Mouse (Mus musculus) gastrocnemius, adult 2 months (tissue): Measurements from ENCODE around the gene Sec11a. TPM values are rescaled to one million over a fixed set of nuclear protein-coding genes. Genes with fewer than 3 reads are reported as not detected.
A peak's percentile ranks its signal among the peaks of the same experiment; 100 is the strongest.
"Not testable (repeated sequence)": the region's sequence is repeated elsewhere in the genome, so short reads cannot be mapped to it uniquely, and the experiment has no call there.

Source experiments
- DNase-seq: peaks from one replicate; pipeline ENCODE4 v3.0.0; 2022
- H3K27ac ChIP-seq: fragments of 200-600 bp; 2 replicates; pipeline ENCODE4 v1.8.1; 2022; ENCODE audit warnings: mild to moderate bottlenecking
- H3K4me3 ChIP-seq: fragments of 200-600 bp; 2 replicates; pipeline ENCODE4 v1.8.1; 2022; ENCODE audit warnings: mild to moderate bottlenecking, moderate library complexity
- CTCF ChIP-seq: fragments of 200-600 bp; IDR thresholded peaks from 2 replicates; pipeline ENCODE4 v1.8.1; 2022; ENCODE audit warnings: antibody characterized with exemption, mild to moderate bottlenecking, moderate library complexity
- intact Hi-C: fragments of 180-260 bp; cut with DNase I; formaldehyde crosslinking; loops from one replicate; pipeline ENCODE4 v1.15.1; 2025
- total RNA-seq, 2 experiments: library from RNA; stranded (reverse); gene quantifications; 2 replicates each; pipeline ENCODE4 v1.2.3; 2021

The Sec11a gene
- total RNA-seq, 2 experiments from 2014 or later, result 21.4 to 31.5 TPM

DNA sequence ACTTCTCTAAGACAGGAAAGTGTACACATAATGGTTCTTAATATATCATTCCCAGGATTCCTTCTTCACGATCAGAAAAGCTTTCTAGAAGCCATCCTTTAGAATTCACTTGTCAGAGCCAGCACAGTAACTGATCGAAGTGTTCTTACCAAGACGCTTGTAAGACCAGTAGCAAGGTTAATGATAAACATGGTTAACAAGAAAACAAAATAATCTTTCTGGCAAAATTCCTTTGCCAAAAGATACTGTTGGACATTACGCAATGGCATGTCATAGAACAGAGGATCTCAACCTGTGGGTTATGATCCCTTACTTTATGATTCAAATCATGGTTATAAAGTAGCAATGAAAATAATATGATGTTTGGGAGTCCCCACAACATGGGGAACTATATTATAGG is 3.9 kb upstream of the Sec11a start:
- no peak for TF ChIP-seq CTCF
- no peak for DNase-seq
- Histone ChIP-seq H3K27ac (no peak overlapping the region), H3K4me3 (no peak overlapping the region)
- intact Hi-C loops, result no loop called here

DNA sequence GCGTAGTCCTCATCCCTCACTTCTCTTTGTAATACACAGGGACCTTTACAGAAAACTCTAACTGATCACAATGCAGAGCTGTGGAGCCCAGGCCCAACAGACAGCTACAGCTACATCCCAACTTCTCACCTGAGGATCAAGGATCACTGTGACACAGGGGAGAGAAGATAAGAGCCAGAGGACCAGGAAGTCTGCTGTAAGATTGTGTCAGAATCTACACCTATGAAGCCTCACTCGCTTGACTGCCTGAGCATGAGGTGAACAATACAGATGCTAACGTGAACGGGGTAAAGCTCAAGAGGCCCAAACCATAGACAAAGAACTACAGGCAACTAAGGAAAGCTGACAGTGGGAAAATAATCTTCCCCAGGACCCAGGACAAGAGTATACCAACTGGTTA is 7.8 kb downstream of the Sec11a start:
- intact Hi-C loops, result no loop called here
- Histone ChIP-seq H3K27ac (no peak overlapping the region), H3K4me3 (no peak overlapping the region)
- TF ChIP-seq CTCF, result no peak
- no peak for DNase-seq

DNA sequence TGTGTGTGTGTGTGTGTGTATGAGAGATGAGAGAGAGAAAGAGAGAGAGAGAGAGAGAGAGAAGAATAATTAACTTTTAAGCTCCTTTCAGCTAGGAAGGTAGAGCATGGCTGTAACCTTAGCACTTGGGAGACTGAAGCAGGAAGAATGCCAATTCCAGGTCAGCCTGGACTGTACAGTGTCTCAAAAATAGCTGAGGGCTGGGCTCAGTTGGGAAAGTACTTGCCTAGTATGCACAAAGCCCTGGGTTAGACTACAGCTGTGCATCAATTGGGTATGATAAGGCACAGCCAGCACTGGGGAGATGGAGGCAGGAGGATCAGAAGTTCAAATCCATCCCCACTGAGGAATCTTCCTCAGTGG is 10.3 kb downstream of the Sec11a start:
- DNase-seq, H3K27ac ChIP-seq, H3K4me3 ChIP-seq, intact Hi-C loops: not testable (repeated sequence)

DNA sequence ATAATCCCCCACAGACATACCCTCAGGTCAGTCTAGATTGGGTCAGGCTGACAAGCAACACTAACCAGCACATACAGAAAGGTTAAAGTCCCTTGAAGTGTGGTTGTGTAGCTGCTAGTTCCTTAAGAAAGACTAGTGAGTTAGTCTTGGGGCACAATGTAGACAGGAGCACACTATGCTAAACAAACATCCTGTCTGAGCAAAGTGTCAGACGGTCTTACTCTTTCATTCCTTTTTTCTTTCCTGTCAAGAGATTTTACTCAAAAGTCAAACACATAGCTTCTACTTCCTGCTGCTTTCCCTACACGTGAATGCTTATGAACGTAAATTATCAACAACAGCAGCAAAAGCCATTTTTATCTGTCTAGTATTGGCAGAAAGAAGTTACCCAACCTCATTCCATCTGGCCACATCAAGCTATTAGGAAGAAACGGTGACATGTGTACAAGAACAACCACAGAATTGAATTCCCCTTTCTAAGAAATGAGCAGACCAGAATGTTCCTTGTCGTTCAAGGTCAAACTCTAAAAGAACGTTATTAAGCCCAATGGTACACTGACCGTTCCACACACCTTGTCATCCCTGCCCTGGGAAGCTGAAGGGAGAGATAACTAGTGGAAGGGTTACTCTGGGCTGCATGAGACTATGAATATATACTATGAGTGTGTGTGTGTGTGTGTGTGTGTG is 10.8 kb downstream of the Sec11a start:
- DNase-seq, intact Hi-C loops, H3K4me3 ChIP-seq: not testable (repeated sequence)
- peak overlapping the region; percentile 46 for H3K27ac ChIP-seq

DNA sequence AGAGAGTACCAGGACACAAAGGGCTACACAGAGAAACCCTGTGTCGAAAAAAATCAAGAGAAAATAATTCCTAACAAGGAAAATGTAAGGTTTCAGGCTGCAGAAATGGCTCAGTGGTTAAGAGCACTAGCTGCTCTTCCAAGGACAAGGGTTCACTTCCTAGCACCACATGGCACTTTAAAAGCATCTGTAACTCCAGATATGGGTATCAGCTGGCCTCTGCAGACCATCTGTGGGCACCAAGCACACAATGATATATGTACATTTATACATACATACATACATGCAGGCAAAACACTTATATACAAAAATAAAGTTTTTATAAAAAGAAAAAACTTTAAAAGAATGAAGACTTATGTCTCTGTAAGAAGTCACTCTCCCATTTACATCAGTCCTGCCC is 11.7 kb downstream of the Sec11a start:
- no peak for DNase-seq
- no peak for TF ChIP-seq CTCF
- H3K27ac ChIP-seq, result no peak overlapping the region
- H3K4me3 ChIP-seq, result no peak overlapping the region
- intact Hi-C loops, result no loop called here

DNA sequence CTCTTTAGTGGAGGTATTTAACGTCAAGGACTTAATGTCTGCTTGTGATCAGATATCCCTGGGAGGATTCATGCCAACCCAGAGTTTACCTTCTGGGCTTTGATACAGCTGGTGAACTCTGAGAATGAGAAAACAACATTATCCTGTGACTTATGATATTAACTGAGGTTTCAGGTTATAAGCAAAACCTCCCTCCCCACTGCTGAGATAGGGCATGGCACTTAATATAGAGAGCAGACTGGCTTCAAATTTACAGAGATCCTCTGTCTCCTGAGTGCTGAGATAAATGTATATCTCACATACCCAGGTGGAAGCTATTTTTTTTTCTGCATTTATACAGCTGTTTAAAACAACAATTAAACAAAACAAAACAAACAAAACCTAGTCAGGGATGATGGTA is 14.8 kb downstream of the Sec11a start:
- no peak for DNase-seq
- Histone ChIP-seq H3K4me3 (no peak overlapping the region), H3K27ac (no peak overlapping the region)
- intact Hi-C loops, result no loop called here
- no peak for TF ChIP-seq CTCF

DNA sequence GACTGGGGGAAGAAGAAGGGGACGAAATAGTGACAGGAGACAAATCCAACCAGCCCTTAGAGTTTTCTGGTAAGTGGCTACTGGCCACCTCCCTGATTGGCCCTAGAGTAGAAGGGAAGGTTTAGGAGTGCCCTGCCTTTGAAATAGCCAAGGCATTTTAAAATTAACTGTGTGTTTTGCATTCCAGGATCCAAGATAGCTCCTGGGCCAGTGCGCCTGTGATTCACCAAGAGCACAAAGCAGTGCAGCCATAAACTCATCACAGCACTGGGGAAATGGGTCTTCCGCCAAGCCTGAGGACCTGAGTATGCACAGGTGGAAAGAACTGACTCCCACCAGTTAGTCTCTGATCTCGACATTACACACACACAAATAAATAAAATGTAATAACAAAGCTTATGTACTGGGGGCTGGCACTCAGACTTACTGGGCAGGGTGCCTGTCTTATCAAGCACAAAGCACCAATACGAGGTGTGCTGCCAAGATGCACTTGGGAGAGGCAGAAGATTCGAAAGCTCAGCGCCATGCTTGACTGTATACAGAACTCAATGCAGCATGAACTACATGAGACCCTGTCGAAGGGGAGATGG is 15.9 kb downstream of the Sec11a start:
- no peak overlapping the region for H3K27ac ChIP-seq
- H3K4me3 ChIP-seq, result no peak overlapping the region
- DNase-seq, result no peak
- intact Hi-C loops, result no loop called here
- TF ChIP-seq CTCF, result no peak

DNA sequence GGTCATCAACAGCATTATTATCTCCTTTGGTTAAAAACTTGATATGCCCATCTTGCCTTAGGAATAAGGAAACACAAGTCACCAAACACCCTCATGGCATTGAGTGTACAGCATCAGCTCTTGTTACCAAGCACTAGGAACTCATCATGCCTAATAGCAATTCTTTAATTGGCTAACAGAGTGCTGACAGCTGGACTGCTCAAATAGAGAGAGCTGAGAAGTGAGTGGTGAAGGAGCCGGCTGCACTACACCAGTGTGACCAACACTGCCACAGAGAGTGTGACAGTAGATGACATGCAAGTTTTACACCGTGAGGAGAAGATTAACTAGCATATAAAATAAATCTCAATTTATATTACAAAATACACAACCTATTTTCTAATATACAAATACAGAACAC is 24.4 kb downstream of the Sec11a start:
- H3K27ac ChIP-seq, result no peak overlapping the region
- H3K4me3 ChIP-seq, result no peak overlapping the region
- no peak for DNase-seq
- intact Hi-C loops, result no loop called here
- TF ChIP-seq CTCF, result no peak

DNA sequence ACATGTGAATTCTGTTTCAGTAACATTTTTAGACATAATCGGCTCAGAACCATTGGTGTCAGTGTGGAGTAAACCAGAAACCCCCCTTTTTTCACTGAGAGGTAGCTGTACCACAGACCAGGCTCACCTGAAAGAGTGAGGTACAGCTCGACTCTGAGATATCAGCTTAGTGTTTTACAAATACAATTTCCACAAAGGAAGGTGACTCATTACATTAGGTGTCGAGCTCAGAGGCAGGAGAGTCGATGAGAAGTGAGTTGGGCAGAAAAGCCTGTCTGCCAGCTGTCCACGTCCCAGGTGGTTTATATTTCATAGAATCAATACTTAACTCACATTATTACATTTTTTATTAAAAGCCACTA is 28.0 kb downstream of the Sec11a start:
- intact Hi-C loops, result no loop called here
- no peak for TF ChIP-seq CTCF
- Histone ChIP-seq H3K27ac (no peak overlapping the region), H3K4me3 (no peak overlapping the region)
- DNase-seq, result no peak

DNA sequence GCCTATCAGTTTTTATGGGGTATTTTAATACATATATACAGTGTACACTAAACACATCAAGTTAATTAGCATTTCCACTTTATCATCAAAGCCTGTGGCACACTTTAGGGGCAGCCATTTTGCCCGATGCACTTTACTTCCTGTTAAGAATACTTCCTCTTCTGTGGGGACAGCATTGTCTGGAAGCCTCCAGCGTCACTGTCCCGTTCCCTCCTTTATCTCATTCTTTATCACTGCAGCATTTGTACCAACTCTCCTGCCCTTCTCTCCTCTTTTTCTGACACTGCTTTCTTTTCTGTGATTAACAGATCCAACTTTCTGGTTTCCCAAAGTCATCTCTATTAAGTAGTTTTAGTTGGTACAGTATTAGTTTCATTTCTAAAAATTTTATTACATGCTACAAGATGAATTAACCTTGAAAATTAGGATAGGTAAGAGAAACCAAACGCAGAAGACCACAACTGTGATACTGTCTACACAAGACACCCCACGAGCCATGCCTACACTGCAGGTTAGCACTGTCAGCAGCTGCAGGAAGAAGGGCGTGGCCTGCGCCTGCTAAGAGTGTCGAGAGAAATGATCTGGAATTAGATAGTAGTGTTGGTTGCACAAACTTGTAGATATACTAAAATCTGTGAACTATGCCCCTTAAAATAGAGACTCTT is 28.5 kb downstream of the Sec11a start:
- H3K4me3 ChIP-seq, result no peak overlapping the region
- no peak for TF ChIP-seq CTCF
- no peak overlapping the region for H3K27ac ChIP-seq
- no peak for DNase-seq
- intact Hi-C loops, result no loop called here

DNA sequence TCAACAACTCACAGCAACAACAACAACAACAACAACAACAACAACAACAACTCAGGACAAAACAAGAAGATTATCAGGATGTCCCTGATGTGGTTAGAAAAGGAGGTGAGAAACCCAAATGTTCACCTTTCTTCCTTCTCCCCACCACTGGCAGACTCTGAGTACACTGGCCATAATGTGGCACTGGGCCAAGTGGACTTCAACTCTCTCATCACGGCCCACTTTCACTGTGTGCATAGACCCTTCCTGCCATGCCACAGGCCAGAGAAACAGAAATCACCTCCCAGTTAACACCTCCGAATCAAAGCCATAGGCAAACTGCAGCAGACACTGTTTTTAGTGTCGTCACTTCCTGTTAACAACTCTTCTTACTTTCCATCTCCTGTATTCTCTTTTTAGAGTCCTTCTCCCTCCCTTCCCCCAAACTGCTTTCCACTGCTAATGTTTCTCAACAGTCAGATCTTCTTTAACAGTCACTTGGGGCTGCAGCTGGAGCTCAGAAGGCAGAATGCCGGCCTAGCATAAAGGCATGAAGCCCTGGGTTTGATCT is 29.6 kb downstream of the Sec11a start:
- TF ChIP-seq CTCF, result no peak
- intact Hi-C loops, result no loop called here
- Histone ChIP-seq H3K4me3 (no peak overlapping the region), H3K27ac (no peak overlapping the region)
- no peak for DNase-seq

DNA sequence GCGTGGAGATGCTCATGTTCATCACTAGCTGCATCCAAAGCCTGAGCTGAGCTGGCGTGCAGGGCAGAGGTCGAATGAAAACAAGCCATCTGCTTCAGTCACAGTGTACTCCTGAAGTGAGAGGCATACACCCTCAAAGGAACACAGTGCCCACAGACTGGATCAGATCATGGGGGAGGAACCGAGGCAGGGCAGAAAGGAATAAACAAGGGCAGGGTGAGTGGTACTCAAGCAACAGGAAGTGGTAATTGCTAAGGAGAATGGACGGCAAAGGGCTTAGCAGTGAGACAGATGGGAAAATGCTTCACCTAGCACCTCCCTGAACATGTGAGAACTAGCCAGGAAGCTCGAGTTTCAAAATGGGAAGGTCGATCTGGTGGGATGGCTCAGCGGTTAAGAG is 35.1 kb downstream of the Sec11a start:
- no peak for TF ChIP-seq CTCF
- H3K4me3 ChIP-seq, result no peak overlapping the region
- intact Hi-C loops, result no loop called here
- H3K27ac ChIP-seq, result no peak overlapping the region
- no peak for DNase-seq

DNA sequence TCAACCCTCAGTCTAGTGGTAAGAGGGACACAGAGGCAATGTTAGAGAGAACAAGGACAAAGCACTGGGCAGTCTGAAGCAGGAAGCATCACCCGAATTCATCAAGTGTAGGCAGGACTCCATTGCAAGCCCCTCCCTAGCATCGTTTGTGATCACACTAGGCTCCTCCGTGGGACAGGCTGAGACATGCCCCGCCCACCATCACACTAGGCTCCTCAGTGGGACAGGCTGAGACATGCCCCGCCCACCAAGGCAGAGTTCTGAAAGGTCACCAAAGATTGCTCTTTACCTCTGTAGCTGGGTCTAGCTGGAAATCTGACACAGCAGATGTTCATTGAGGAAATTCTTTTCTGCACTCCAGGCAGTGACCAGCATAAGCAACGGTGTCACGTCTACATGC is 36.5 kb downstream of the Sec11a start:
- DNase-seq, result no peak
- Histone ChIP-seq H3K4me3 (no peak overlapping the region), H3K27ac (no peak overlapping the region)
- no peak for TF ChIP-seq CTCF
- intact Hi-C loops, result no loop called here
